Mouse (Mus musculus): Measurements from ENCODE around the gene Fam209.
A peak's percentile ranks its signal among the peaks of the same experiment; 100 is the strongest.

The Fam209 gene

DNA sequence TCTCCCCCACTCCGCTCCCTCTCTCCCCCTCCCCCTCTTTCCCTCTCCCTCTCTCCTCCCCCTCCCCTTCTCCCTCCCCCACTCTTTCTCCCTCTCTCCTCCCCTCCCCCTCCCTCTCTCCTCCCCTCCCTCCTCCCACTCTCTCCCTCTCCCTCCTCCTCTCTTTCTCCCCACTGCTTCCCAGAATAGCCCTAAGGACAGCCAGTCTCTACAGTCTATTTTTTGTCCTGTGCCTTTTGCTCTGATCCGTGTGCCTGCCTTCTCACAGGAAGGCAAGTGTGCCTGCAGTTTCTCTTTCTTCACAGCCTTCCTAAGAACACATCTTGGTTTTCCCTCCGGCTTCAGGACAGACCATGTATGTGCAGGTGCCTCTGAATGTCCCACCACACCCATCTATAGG, 5.0 kb downstream of the Fam209 start:
- DNase-seq (ENCODE audit: low read depth, low spot score), result peak; percentile 77

DNA sequence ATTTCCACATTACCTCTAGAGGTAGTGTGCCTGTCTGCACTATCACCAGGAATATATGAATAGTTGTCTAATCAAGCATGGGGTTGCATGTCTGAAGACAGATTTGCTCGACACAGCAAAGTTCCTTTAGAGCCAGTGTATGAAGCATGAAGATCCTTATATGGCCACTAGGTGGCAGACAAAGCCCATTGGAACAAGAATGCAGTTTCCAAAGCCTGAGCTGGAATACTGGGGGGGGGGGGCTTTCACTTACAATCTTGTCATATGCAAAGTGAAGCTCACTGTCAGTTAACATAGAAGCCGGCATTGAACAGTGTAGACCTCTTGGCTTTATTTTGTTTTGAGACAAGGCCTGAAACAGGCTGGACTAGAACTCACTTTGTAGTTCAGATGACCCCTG, 5.5 kb downstream of the Fam209 start:
- DNase-seq (ENCODE audit: low read depth, low spot score), result peak; percentile 71

DNA sequence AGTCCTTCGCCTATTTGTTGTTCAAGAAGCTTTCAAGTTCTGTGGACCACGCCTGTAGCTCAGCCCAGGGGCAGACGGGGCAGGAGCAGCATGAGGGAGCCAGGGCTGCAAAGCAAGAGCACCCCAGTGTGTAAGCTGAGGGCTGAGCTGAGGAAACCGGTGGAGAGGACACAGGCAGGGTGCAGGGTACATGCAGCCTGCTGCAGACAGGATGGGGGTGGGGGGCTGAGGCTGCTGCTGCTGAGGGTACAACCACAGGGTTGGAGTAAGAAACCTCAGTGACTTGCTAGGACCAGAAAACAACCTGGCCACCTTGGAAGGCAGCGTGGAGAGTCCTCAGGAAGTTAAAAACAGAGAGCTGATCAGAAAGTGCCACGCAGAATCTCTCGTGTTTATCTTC, 8.0 kb downstream of the Fam209 start:
- DNase-seq (ENCODE audit: low read depth, low spot score), result no peak

DNA sequence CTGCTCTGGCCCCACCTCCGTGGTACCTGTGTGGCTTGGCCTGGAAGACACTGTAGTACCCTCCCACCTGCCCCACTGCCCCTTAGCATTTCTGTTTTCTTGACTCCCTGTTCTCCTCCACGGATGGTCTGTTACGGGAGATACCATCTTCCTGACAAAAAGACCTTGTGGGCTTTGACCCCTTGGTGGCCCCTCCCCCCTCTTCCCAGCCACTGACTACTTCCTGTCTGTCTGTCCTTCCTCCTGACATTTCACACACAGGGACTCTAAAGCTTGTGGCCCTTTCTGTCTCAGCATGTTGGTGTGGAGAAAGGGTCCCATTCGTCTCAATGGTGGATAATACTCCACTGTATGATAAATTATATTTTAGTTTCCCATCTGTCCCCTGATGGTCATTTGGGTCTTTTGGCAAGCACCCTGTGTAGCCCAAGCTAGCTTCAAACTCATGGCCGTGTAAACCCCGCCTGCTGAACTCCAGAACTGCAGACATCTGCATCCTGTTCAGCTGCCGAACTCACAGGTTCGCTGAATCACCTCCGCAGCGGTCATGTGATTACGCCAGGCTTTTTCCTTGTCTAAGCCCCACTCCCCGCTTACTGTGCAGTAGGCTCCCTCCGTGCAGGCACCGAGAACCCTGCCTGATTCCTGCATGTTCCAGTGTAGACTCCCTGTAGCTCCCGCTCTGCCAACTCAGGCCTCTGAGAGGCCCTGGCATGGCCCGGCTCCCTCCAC, 9.5 kb downstream of the Fam209 start:
- no peak for DNase-seq (ENCODE audit: low read depth, low spot score)

DNA sequence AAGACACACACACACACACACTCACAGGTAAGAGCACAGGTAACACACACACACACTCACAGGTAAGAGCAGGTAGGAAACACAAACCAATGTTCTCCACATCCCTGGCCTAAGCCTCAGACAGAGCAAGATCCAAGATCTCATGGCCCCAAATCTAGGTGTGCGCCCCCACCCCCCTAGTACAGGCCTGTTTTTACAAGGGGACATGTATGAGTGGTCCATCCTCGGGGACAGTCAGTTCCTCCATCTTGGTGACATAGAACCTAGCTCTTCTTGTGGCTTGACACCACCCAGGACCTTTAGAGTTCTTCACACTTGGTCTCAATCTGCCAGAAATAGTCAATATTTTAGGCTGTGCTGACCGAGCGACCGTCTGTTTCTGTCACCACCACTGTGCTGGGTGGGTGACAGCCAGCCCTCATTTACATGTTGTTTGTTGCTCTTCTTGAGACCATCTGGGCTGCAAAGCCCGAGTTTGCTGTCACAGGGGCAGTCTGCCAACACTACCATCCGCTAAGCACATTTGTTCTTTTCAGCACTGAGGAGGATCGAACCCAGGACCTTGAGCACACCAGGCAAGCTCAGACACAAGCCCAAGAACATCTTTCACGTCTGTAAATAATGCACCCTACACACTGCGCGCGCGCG, 11.6 kb downstream of the Fam209 start:
- DNase-seq (ENCODE audit: low read depth, low spot score), result no peak

DNA sequence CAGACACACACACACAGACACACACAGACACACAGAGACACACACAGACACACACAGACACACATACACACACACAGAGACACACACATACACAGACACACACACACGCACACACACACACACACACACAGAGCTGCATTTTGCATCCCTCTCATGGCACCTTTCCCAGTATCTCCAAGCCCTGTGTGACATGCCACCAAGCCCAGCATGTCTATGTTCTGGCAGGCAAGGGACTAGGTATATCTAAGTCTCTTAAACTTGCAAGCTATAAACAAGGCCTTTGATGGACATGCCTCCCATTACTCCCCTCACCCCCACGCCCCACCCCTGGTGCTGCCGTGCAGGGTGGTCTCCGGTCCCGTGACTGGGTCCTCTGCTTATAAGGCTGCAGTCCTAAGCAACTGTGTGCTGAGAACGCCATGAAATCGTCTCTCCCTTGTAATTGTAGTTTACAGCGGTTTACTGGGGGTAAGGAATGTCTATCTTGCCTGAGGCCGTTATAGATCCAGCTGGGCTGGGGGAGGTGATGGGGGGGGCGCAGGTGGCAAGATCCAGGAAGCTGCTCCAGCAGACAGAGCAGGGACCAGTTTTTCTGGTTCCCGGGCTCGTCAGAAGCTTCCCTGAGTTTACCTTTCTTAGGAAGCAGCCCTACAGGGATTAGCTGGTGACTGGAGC, 12.5 kb downstream of the Fam209 start:
- DNase-seq (ENCODE audit: low read depth, low spot score), result no peak

- DNase-seq (ENCODE audit: low read depth, low spot score), result no peak
These were observed 24.5 kb downstream of the Fam209 start for GRCm38 (mm10) chr2:172496736-172497345.

- no peak for DNase-seq (ENCODE audit: low read depth, low spot score)
These were observed 26.5 kb downstream of the Fam209 start for GRCm38 (mm10) chr2:172498823-172499222.

GRCm38 (mm10) chr2:172500752-172501316, 28.5 kb downstream of the Fam209 start:
- DNase-seq (ENCODE audit: low read depth, low spot score), result no peak

GRCm38 (mm10) chr2:172501341-172501740, 29.0 kb downstream of the Fam209 start:
- DNase-seq (ENCODE audit: low read depth, low spot score), result peak; percentile 24

GRCm38 (mm10) chr2:172502168-172502567, 29.8 kb downstream of the Fam209 start:
- no peak for DNase-seq (ENCODE audit: low read depth, low spot score)

- no peak for DNase-seq (ENCODE audit: low read depth, low spot score)
These were observed 33.8 kb downstream of the Fam209 start for GRCm38 (mm10) chr2:172506121-172506520.

DNA sequence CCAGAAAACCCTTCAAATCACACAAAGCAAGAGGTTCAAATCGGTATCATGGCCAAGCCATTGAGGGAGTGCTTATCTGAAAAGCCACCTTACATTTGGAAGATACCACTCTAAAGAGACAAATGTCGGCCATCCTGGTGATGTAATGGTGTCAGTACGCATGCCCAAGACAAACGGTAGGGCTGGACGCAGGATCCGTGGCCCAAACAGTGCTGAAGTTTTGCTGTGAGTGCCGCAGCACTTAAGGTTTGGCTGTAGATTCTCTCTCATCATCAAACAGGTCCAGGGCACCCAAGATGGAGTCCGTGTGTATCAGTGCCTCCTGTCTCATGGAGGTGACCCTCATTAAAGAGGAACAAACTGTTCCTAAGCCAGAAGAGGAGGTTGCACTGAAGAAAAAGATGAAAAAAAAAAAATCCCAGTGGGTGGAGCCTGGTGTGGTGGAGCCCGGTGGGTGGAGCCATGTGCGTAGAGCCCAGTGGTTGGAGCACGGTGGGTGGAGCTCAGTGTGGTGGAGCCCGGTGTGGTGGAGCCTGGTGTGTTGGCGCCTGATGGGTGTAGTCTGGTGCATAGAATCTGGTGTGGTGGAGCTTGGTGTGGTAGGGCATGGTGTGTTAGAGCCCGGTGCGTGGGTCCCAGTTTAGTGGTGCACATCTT, 37.9 kb downstream of the Fam209 start:
- DNase-seq (ENCODE audit: low read depth, low spot score), result no peak

- DNase-seq (ENCODE audit: low read depth, low spot score), result no peak
These were observed 38.6 kb downstream of the Fam209 start for GRCm38 (mm10) chr2:172510899-172511298.

GRCm38 (mm10) chr2:172516407-172516992, 44.2 kb downstream of the Fam209 start:
- no peak for DNase-seq (ENCODE audit: low read depth, low spot score)

- no peak for DNase-seq (ENCODE audit: low read depth, low spot score)
These were observed 48.5 kb downstream of the Fam209 start for GRCm38 (mm10) chr2:172520616-172521371.

GRCm38 (mm10) chr2:172522528-172522927, 50.2 kb downstream of the Fam209 start:
- DNase-seq (ENCODE audit: low read depth, low spot score), result no peak

Measured in skeletal muscle tissue, adult 2 months (tissue).